Mouse (Mus musculus): ENCODE results near the gene Kif5a. TPM values are rescaled to one million over a fixed set of nuclear protein-coding genes. Genes with fewer than 3 reads are reported as not detected.

Kif5a gene
- polyA plus RNA-seq, 1 experiment from 2014 or later, result 106 TPM

DNA sequence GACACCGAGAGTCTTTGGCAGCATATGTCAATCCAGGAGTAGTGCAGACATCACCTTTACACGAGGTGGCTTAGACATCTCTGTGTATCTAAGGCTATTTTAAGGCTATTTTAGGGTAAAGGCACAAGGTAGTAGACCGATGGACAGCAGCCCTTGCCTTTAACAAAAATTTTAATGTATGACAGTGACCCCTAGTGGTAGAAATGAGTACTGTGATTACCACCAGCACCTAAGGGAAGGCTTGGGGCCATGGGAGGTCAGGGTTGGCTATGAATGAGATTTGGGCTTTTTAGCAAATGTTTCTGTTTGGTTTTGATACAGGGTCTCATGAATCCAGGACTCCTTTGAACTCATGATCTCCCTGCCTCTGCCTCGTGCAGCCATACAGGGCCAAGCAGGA, 34.3 kb downstream of the Kif5a start:
- peak; percentile 32; the same call in 1 of the 2 replicates for ATAC-seq
- H3K9ac ChIP-seq (replicated peaks; ENCODE audit: low read depth, low read length), result no peak overlapping the region
- H3K27ac ChIP-seq (ENCODE audit: low read length), result no peak overlapping the region
- H3K4me3 ChIP-seq (replicated peaks; ENCODE audit: low read length), result no peak overlapping the region
- no peaks in the 10 kb centered on the region for H3K4me1 ChIP-seq (replicated peaks; ENCODE audit: control insufficient read depth, insufficient read depth, low read length)
- no peaks in the 10 kb centered on the region for H3K27me3 ChIP-seq (replicated peaks; ENCODE audit: control insufficient read depth, insufficient read depth, low read length)
- H3K36me3 ChIP-seq (ENCODE audit: control insufficient read depth, insufficient read depth), result peaks cover 15% of the 10 kb centered on the region; the same call in 1 of the 2 replicates
- 25% methylated on average over 4 of the region's 4 CpGs for WGBS
- no peak overlapping the region for H3K4me2 ChIP-seq (ENCODE audit: low read length)
- H3K9me3 ChIP-seq (ENCODE audit: control insufficient read depth, low read length), result no peaks in the 10 kb centered on the region

DNA sequence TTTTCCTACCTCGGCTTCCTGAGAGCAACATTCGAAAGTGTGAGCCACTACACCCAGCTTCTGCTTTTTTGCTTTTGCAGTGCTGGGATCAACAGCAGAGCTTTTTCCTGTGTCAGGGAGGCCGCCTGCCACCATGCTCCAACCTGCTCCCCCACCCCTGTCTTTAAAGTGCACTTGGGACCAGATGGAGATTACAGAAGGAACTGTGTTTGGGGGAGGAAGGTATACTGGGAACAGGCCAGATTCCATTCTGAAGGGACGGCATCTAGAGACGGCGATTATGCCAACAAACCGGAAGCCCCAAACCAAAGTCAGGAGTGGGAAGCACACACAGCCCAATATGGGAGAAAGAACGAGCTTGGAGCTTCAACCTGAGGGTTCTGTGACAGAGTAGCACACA, 36.0 kb downstream of the Kif5a start:
- H3K9me3 ChIP-seq (ENCODE audit: control insufficient read depth, low read length), result no peaks in the 10 kb centered on the region
- WGBS, result 83% methylated on average over 8 of the region's 8 CpGs
- peaks cover 9% of the 10 kb centered on the region; the same call in 1 of the 2 replicates for H3K36me3 ChIP-seq (ENCODE audit: control insufficient read depth, insufficient read depth)
- H3K27me3 ChIP-seq (replicated peaks; ENCODE audit: control insufficient read depth, insufficient read depth, low read length), result no peaks in the 10 kb centered on the region
- no peak overlapping the region for H3K27ac ChIP-seq (ENCODE audit: low read length)
- H3K9ac ChIP-seq (replicated peaks; ENCODE audit: low read depth, low read length), result no peak overlapping the region
- ATAC-seq, result no peak
- H3K4me3 ChIP-seq (replicated peaks; ENCODE audit: low read length), result no peak overlapping the region
- no peak overlapping the region for H3K4me2 ChIP-seq (ENCODE audit: low read length)
- H3K4me1 ChIP-seq (replicated peaks; ENCODE audit: control insufficient read depth, insufficient read depth, low read length), result no peaks in the 10 kb centered on the region

DNA sequence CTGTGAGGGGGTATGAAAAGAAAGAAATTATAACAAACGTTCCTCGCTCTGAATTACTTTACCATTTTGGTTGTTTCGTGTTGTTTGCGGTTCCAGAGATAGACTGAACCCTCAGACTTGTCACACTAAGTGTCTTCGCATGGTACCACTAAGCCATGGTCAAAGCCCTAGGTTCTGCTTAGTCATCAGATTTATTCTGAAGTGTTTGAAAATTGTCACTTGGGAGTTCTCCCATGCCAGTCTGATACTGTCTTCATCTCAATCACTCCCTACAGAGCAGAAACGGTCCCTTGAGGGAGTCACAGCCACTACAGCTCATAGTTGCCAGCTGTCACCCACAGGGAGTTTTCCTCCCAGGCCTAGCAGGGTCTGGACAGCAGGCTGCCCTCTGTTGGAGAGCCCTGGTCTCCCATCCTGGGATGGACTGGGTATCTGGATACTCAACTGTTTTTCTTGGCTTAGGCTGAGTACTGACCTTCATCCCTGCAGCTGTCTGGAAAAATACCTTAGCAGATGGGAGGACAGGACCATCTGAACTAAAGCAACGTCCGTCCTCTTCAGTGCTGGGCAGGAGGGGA, 36.7 kb downstream of the Kif5a start:
- Histone ChIP-seq H3K4me3 (replicated peaks; ENCODE audit: low read length) (no peak overlapping the region), H3K9ac (replicated peaks; ENCODE audit: low read depth, low read length) (no peak overlapping the region), H3K27ac (ENCODE audit: low read length) (no peak overlapping the region), H3K9me3 (ENCODE audit: control insufficient read depth, low read length) (no peaks in the 10 kb centered on the region), H3K4me2 (ENCODE audit: low read length) (no peak overlapping the region), H3K36me3 (ENCODE audit: control insufficient read depth, insufficient read depth) (peaks cover 5% of the 10 kb centered on the region; the same call in 1 of the 2 replicates), H3K27me3 (replicated peaks; ENCODE audit: control insufficient read depth, insufficient read depth, low read length) (no peaks in the 10 kb centered on the region), H3K4me1 (replicated peaks; ENCODE audit: control insufficient read depth, insufficient read depth, low read length) (no peaks in the 10 kb centered on the region)
- no peak for ATAC-seq
- WGBS, result 70% methylated on average over 8 of the region's 8 CpGs

DNA sequence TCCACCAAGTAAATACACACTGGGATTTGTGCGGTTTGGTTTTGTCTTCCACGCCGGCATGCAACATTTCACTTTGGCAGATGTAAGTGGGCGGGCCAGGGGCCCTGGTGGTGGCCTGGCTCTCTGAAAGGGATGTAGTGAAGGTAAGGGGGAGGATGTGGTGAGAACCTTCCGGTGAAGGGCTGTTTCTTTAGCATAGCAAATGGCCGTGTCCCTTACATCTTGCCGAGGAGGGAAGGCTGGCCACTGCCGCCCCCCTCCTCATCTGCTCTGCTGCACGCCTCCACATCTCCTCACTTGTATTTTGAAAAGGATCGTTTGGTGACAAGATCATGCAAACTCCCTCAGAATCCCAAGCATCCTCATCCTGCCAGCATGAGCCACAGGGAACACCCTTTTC, 37.4 kb downstream of the Kif5a start:
- H3K9ac ChIP-seq (replicated peaks; ENCODE audit: low read depth, low read length), result no peak overlapping the region
- peaks cover 4% of the 10 kb centered on the region; the same call in 1 of the 2 replicates for H3K36me3 ChIP-seq (ENCODE audit: control insufficient read depth, insufficient read depth)
- H3K9me3 ChIP-seq (ENCODE audit: control insufficient read depth, low read length), result no peaks in the 10 kb centered on the region
- no peak for ATAC-seq
- no peaks in the 10 kb centered on the region for H3K4me1 ChIP-seq (replicated peaks; ENCODE audit: control insufficient read depth, insufficient read depth, low read length)
- H3K27me3 ChIP-seq (replicated peaks; ENCODE audit: control insufficient read depth, insufficient read depth, low read length), result no peaks in the 10 kb centered on the region
- no peak overlapping the region for H3K4me3 ChIP-seq (replicated peaks; ENCODE audit: low read length)
- H3K27ac ChIP-seq (ENCODE audit: low read length), result no peak overlapping the region
- H3K4me2 ChIP-seq (ENCODE audit: low read length), result no peak overlapping the region
- WGBS, result 42% methylated on average over 10 of the region's 10 CpGs

DNA sequence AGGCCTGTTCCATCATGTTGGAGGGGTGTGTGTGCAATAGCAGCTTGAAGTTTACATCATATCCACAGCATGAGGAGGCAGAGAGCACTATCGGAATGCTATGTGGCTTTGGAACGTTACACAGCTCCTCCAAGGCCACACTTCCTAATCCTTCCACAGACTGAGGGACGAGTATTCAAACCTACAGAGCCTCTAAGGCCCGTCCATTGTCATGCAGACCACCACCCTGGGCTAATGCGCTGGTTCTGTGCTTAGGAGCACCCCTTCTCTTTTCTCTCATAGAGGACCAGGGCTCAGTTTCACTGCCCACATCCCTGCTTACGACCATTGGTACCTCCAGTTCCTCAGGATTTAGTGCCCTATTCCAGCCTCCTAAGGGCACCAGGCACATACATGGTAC, 37.9 kb downstream of the Kif5a start:
- H3K27me3 ChIP-seq (replicated peaks; ENCODE audit: control insufficient read depth, insufficient read depth, low read length), result no peaks in the 10 kb centered on the region
- H3K9ac ChIP-seq (replicated peaks; ENCODE audit: low read depth, low read length), result no peak overlapping the region
- no peaks in the 10 kb centered on the region for H3K9me3 ChIP-seq (ENCODE audit: control insufficient read depth, low read length)
- no peaks in the 10 kb centered on the region for H3K4me1 ChIP-seq (replicated peaks; ENCODE audit: control insufficient read depth, insufficient read depth, low read length)
- 17% methylated on average over 6 of the region's 6 CpGs for whole genome bisulfite sequencing
- no peak overlapping the region for H3K4me3 ChIP-seq (replicated peaks; ENCODE audit: low read length)
- H3K27ac ChIP-seq (ENCODE audit: low read length), result no peak overlapping the region
- no peak for ATAC-seq
- no peak overlapping the region for H3K4me2 ChIP-seq (ENCODE audit: low read length)
- H3K36me3 ChIP-seq (ENCODE audit: control insufficient read depth, insufficient read depth), result no peaks in the 10 kb centered on the region; the same call in 1 of the 2 replicates

DNA sequence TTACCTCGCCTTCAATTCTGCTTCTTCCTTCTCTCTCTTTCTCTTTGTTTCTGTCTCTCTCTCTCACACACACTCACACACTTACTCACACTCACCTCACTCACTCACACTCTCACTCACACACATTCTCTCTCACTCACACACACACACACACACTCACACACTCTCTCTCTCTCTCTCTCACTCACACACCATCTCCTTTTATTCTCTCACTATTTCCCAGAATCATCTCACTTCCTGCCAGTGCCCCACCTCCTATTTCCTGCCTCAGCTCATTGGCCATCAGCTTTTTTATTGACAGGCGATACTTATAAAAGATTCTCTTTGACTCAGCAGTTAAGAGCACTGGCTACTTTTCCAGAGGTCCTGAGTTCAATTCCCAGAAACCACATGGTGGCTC, 44.8 kb downstream of the Kif5a start:
- H3K27me3 ChIP-seq (replicated peaks; ENCODE audit: control insufficient read depth, insufficient read depth, low read length), result no peaks in the 10 kb centered on the region
- H3K4me3 ChIP-seq (replicated peaks; ENCODE audit: low read length), result no peak overlapping the region
- no peak overlapping the region for H3K27ac ChIP-seq (ENCODE audit: low read length)
- H3K9me3 ChIP-seq (ENCODE audit: control insufficient read depth, low read length), result no peaks in the 10 kb centered on the region
- H3K9ac ChIP-seq (replicated peaks; ENCODE audit: low read depth, low read length), result no peak overlapping the region
- ATAC-seq, result no peak
- H3K4me1 ChIP-seq (replicated peaks; ENCODE audit: control insufficient read depth, insufficient read depth, low read length), result no peaks in the 10 kb centered on the region
- H3K36me3 ChIP-seq (ENCODE audit: control insufficient read depth, insufficient read depth), result no peaks in the 10 kb centered on the region
- WGBS, result 90% methylated on average over 2 of the region's 2 CpGs
- no peak overlapping the region for H3K4me2 ChIP-seq (ENCODE audit: low read length)

DNA sequence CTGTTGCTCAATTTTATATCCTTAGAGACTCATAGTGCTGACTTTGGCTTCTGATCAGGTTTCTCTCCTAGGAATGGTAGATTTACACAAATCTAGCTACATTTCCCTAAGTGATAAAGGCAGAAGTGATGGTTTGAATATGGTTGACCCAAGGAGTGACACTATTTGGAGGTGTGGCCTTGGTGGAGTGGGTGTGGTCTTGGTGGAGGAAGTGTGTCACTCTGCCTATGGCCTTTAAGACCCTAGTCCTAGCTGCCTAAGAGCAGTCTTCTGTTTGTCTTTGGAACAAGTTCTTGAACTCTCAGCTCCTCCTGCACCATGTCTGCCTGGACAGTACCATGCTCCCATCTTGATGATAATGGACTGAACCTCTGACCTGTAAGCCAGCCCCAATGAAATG, 46.0 kb downstream of the Kif5a start:
- Histone ChIP-seq H3K4me2 (ENCODE audit: low read length) (no peak overlapping the region), H3K27ac (ENCODE audit: low read length) (no peak overlapping the region), H3K9ac (replicated peaks; ENCODE audit: low read depth, low read length) (no peak overlapping the region), H3K36me3 (ENCODE audit: control insufficient read depth, insufficient read depth) (no peaks in the 10 kb centered on the region), H3K4me1 (replicated peaks; ENCODE audit: control insufficient read depth, insufficient read depth, low read length) (no peaks in the 10 kb centered on the region), H3K4me3 (replicated peaks; ENCODE audit: low read length) (no peak overlapping the region), H3K27me3 (replicated peaks; ENCODE audit: control insufficient read depth, insufficient read depth, low read length) (no peaks in the 10 kb centered on the region), H3K9me3 (ENCODE audit: control insufficient read depth, low read length) (no peaks in the 10 kb centered on the region)
- ATAC-seq, result no peak

DNA sequence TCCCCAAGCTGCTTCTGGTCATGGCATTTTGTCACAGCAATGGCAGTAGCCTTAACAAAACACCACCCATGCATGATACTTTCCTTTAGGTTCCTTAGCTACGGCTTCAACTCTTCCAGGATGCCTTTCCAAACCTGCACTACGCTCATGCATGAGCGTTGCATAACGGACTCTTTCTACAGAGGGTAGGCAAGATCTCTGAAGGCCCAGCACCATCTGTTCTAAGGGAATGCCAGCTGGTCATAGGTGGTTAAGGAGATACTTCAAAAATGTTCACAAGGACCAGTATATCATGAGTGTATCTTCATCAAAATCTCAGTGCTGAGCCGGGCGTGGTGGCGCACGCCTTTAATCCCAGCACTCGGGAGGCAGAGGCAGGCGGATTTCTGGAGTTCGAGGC, 46.7 kb downstream of the Kif5a start:
- Histone ChIP-seq H3K4me3 (replicated peaks; ENCODE audit: low read length) (no peak overlapping the region), H3K9me3 (ENCODE audit: control insufficient read depth, low read length) (no peaks in the 10 kb centered on the region)
- WGBS, result 95% methylated on average over 11 of the region's 11 CpGs

DNA sequence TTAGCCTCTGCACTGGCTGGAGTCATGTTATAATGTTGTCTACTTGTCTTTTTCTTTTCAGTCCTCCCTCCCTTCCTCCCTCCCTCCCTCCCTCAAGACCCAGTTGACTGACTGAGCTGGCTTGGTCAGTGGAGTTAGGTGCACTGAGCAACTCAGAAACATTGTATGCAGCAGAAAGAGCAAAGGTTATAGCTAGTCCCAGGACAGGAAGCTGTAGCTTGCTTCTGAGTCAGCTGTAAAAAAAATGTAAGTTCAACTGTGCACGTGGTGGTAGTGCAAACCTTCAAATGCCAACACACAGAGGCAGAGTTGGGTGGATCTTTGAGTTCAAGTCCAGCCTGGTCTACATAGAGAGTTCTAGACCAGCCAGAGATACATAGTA, 48.7 kb downstream of the Kif5a start:
- ATAC-seq, result no peak
- no peak overlapping the region for H3K9ac ChIP-seq (replicated peaks; ENCODE audit: low read depth, low read length)
- H3K4me3 ChIP-seq (replicated peaks; ENCODE audit: low read length), result no peak overlapping the region
- no peak overlapping the region for H3K27ac ChIP-seq (ENCODE audit: low read length)
- WGBS, result 71% methylated on average over 1 of the region's 1 CpGs
- peaks cover 14% of the 10 kb centered on the region for H3K4me1 ChIP-seq (replicated peaks; ENCODE audit: control insufficient read depth, insufficient read depth, low read length)
- no peaks in the 10 kb centered on the region for H3K36me3 ChIP-seq (ENCODE audit: control insufficient read depth, insufficient read depth)
- no peaks in the 10 kb centered on the region for H3K9me3 ChIP-seq (ENCODE audit: control insufficient read depth, low read length)
- no peak overlapping the region for H3K4me2 ChIP-seq (ENCODE audit: low read length)
- H3K27me3 ChIP-seq (replicated peaks; ENCODE audit: control insufficient read depth, insufficient read depth, low read length), result no peaks in the 10 kb centered on the region

More for the DNA sequence above, 46.7 kb downstream of the Kif5a start:
- no peak for ATAC-seq
- H3K4me1 ChIP-seq (replicated peaks; ENCODE audit: control insufficient read depth, insufficient read depth, low read length), result peaks cover 3% of the 10 kb centered on the region
- H3K9ac ChIP-seq (replicated peaks; ENCODE audit: low read depth, low read length), result no peak overlapping the region
- H3K27me3 ChIP-seq (replicated peaks; ENCODE audit: control insufficient read depth, insufficient read depth, low read length), result no peaks in the 10 kb centered on the region
- H3K27ac ChIP-seq (ENCODE audit: low read length), result no peak overlapping the region
- no peaks in the 10 kb centered on the region for H3K36me3 ChIP-seq (ENCODE audit: control insufficient read depth, insufficient read depth)
- no peak overlapping the region for H3K4me2 ChIP-seq (ENCODE audit: low read length)

Data from forebrain, embryonic 16.5 days (tissue).